Mouse (Mus musculus): ENCODE results near the gene Atpaf2. TPM values are rescaled to one million over a fixed set of nuclear protein-coding genes. Genes with fewer than 3 reads are reported as not detected.

Gene Atpaf2
- polyA plus RNA-seq, 1 experiment: 23.8 TPM

GRCm38 (mm10) chr11:60436618-60437017 lies 18.4 kb upstream of the Atpaf2 start:
- TF ChIP-seq CTCF (IDR thresholded peaks at IDR 0.05; ENCODE audit: insufficient read depth, low read length): no peak
- TF ChIP-seq POLR2A (IDR thresholded peaks at IDR 0.05; ENCODE audit: borderline replicate concordance, extremely low read depth, low read depth, low read length): no peak
- Histone ChIP-seq H3K4me1 (ENCODE audit: control insufficient read depth, insufficient read depth, low read length) (no peaks in the 10 kb centered on the region), H3K4me3 (replicated peaks; ENCODE audit: extremely low read depth, low read depth, low read length) (no peak overlapping the region)
- 81% methylated on average over 3 of the region's 3 CpGs for WGBS
- no peak for DNase-seq

- WGBS: 90% methylated on average over 1 of the region's 1 CpGs
- H3K4me3 ChIP-seq (replicated peaks; ENCODE audit: extremely low read depth, low read depth, low read length): no peak overlapping the region
Observed at GRCm38 (mm10) chr11:60435133-60435532, 16.9 kb upstream of the Atpaf2 start.

GRCm38 (mm10) chr11:60433501-60433900 lies 15.2 kb upstream of the Atpaf2 start:
- Histone ChIP-seq H3K4me3 (replicated peaks; ENCODE audit: extremely low read depth, low read depth, low read length) (no peak overlapping the region), H3K4me1 (ENCODE audit: control insufficient read depth, insufficient read depth, low read length) (no peaks in the 10 kb centered on the region)
- TF ChIP-seq CTCF (IDR thresholded peaks at IDR 0.05; ENCODE audit: insufficient read depth, low read length) (no peak), POLR2A (IDR thresholded peaks at IDR 0.05; ENCODE audit: borderline replicate concordance, extremely low read depth, low read depth, low read length) (no peak)
- DNase-seq: no peak

More at GRCm38 (mm10) chr11:60435133-60435532, 16.9 kb upstream of the Atpaf2 start:
- no peaks in the 10 kb centered on the region for H3K4me1 ChIP-seq (ENCODE audit: control insufficient read depth, insufficient read depth, low read length)
- DNase-seq: no peak
- TF ChIP-seq CTCF (IDR thresholded peaks at IDR 0.05; ENCODE audit: insufficient read depth, low read length) (no peak), POLR2A (IDR thresholded peaks at IDR 0.05; ENCODE audit: borderline replicate concordance, extremely low read depth, low read depth, low read length) (no peak)

DNA sequence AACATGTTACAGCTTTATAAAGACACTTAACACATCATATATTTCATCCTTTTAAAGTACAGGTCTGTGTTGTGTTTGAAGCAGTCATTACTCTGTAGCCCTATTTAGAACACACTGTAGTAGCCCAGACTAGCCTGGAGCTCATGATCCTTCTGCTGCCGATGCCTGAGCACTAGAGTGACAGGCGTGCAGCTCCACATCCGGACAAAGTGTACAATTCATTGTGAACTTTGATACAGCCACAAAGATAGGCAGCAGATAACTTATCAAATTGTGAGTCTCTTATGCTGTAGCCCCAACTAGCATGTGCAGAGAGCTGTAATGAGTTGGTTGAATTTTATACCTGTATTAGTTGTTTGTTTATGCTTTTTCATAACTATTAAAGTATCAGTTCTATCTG lies 9.4 kb upstream of the Atpaf2 start:
- DNase-seq: no peak
- H3K4me3 ChIP-seq (replicated peaks; ENCODE audit: extremely low read depth, low read depth, low read length): no peak overlapping the region
- TF ChIP-seq CTCF (IDR thresholded peaks at IDR 0.05; ENCODE audit: insufficient read depth, low read length) (no peak), POLR2A (IDR thresholded peaks at IDR 0.05; ENCODE audit: borderline replicate concordance, extremely low read depth, low read depth, low read length) (no peak)
- H3K4me1 ChIP-seq (ENCODE audit: control insufficient read depth, insufficient read depth, low read length): no peaks in the 10 kb centered on the region
- WGBS: 92% methylated on average over 3 of the region's 3 CpGs

DNA sequence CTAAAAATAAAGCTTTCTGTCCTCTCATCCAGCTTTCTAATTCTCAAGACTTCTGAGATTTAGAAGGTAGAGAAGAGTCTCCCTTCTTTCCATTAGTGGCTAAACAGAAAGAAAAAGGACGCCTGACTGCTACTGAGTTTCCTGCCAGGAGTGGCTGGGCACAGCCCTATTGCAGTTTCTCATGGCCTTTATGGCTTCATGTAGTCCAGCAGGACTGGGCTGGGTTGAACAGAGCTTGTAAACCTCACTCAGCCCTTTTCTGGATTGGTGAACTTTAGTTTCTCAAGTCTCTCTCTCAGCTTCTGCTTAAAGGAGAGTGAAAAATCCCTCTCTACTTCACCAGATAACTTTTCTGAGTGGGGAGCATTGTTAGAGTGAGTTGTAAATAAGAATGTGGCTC lies 8.2 kb upstream of the Atpaf2 start:
- Histone ChIP-seq H3K4me1 (ENCODE audit: control insufficient read depth, insufficient read depth, low read length) (no peaks in the 10 kb centered on the region), H3K4me3 (replicated peaks; ENCODE audit: extremely low read depth, low read depth, low read length) (no peak overlapping the region)
- no peak for DNase-seq
- TF ChIP-seq CTCF (IDR thresholded peaks at IDR 0.05; ENCODE audit: insufficient read depth, low read length) (no peak), POLR2A (IDR thresholded peaks at IDR 0.05; ENCODE audit: borderline replicate concordance, extremely low read depth, low read depth, low read length) (no peak)
- 80% methylated on average over 1 of the region's 1 CpGs for WGBS

- 82% methylated on average over 1 of the region's 1 CpGs for WGBS
- TF ChIP-seq POLR2A (IDR thresholded peaks at IDR 0.05; ENCODE audit: borderline replicate concordance, extremely low read depth, low read depth, low read length) (no peak), CTCF (IDR thresholded peaks at IDR 0.05; ENCODE audit: insufficient read depth, low read length) (no peak)
- H3K4me1 ChIP-seq (ENCODE audit: control insufficient read depth, insufficient read depth, low read length): peaks cover 6% of the 10 kb centered on the region
- no peak for DNase-seq
- no peak overlapping the region for H3K4me3 ChIP-seq (replicated peaks; ENCODE audit: extremely low read depth, low read depth, low read length)
Observed at GRCm38 (mm10) chr11:60423006-60423405, 4.7 kb upstream of the Atpaf2 start.

- no peak for DNase-seq
- Histone ChIP-seq H3K4me1 (ENCODE audit: control insufficient read depth, insufficient read depth, low read length) (peaks cover 7% of the 10 kb centered on the region), H3K4me3 (replicated peaks; ENCODE audit: extremely low read depth, low read depth, low read length) (no peak overlapping the region)
- 53% methylated on average over 6 of the region's 6 CpGs for WGBS
- TF ChIP-seq POLR2A (IDR thresholded peaks at IDR 0.05; ENCODE audit: borderline replicate concordance, extremely low read depth, low read depth, low read length) (no peak), CTCF (IDR thresholded peaks at IDR 0.05; ENCODE audit: insufficient read depth, low read length) (no peak)
Observed at GRCm38 (mm10) chr11:60422046-60422668, 3.9 kb upstream of the Atpaf2 start.

DNA sequence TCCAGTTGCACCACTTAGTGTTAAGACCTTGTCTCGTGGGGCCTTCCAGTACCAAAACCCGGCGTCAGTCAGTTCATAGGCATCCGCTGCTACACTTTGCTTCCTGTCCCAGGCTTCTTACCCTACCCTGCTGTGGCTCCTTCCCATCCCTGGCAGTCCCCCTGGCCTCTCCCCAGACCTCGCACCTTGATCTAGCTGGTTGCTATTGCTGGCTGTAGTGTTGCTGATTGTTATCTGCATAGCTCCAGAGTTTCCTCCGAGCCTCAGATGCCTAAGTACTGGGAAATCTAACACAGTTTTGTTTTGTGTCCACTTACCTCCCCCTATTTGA lies 181 bp upstream of the Atpaf2 start:
- no peak for TF ChIP-seq CTCF (IDR thresholded peaks at IDR 0.05; ENCODE audit: insufficient read depth, low read length)
- TF ChIP-seq POLR2A (IDR thresholded peaks at IDR 0.05; ENCODE audit: borderline replicate concordance, extremely low read depth, low read depth, low read length): no peak
- DNase-seq: no peak
- WGBS: 6% methylated on average over 6 of the region's 6 CpGs
- Histone ChIP-seq H3K4me3 (replicated peaks; ENCODE audit: extremely low read depth, low read depth, low read length) (peak overlapping the region; percentile 85), H3K4me1 (ENCODE audit: control insufficient read depth, insufficient read depth, low read length) (peaks cover 7% of the 10 kb centered on the region)

- TF ChIP-seq POLR2A (IDR thresholded peaks at IDR 0.05; ENCODE audit: borderline replicate concordance, extremely low read depth, low read depth, low read length): peak; percentile 84; the same call in 1 of the 2 replicates
- TF ChIP-seq CTCF (IDR thresholded peaks at IDR 0.05; ENCODE audit: insufficient read depth, low read length): no peak
- DNase-seq: peak; percentile 98
- peak within 1 kb of the TSS; percentile 85 for H3K4me3 ChIP-seq (replicated peaks; ENCODE audit: extremely low read depth, low read depth, low read length)
- peaks cover 7% of the 10 kb centered on the region for H3K4me1 ChIP-seq (ENCODE audit: control insufficient read depth, insufficient read depth, low read length)
- under 1% methylated on average over 80 of the region's 81 CpGs for WGBS
Observed at GRCm38 (mm10) chr11:60416963-60417716, 1.1 kb downstream of the Atpaf2 start, which contains the start of gene Gid4. Gene Gid4 (plus strand): TSS chr11:60417145.

DNA sequence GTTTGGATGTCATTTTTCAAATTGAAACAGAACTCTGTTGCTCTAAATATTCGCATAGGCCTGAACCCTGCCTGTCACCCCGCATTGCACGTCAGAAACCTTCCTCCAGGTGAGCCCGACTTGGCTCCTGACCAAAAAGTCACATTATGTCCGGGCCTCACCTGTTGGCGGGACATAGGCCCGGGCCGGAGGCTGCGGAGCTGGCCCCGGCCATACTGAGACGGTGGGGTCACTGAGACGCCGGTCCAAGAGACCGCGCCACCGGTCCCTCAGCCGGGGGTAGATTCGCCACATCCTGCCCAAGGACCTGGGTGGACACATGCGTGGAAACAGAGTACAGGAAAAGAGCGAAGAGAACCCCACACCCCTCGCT lies 1.7 kb downstream of the Atpaf2 start:
- WGBS: under 1% methylated on average over 21 of the region's 21 CpGs

More for the DNA sequence above, 1.7 kb downstream of the Atpaf2 start:
- Histone ChIP-seq H3K4me3 (replicated peaks; ENCODE audit: extremely low read depth, low read depth, low read length) (peak overlapping the region; percentile 79), H3K4me1 (ENCODE audit: control insufficient read depth, insufficient read depth, low read length) (peaks cover 7% of the 10 kb centered on the region)
- no peak for DNase-seq
- no peak for TF ChIP-seq CTCF (IDR thresholded peaks at IDR 0.05; ENCODE audit: insufficient read depth, low read length)
- TF ChIP-seq POLR2A (IDR thresholded peaks at IDR 0.05; ENCODE audit: borderline replicate concordance, extremely low read depth, low read depth, low read length): no peak

All from lung, adult 2 months (tissue).